Mouse (Mus musculus): ENCODE measurements around the gene Gm10318.

Gm10318 gene

GRCm38 (mm10) chr10:77852559-77852958 lies at the start of gene Gm10318:
Gene Gm10318 (plus strand): TSS chr10:77852859.
- no peak for DNase-seq (ENCODE audit: low read depth)

- no peak for DNase-seq (ENCODE audit: low read depth)
Measured at GRCm38 (mm10) chr10:77804095-77804494, 48.6 kb upstream of the Gm10318 start.

GRCm38 (mm10) chr10:77811743-77812142 lies 40.9 kb upstream of the Gm10318 start, which contains the start of gene Gm9507:
Gene Gm9507 (minus strand): TSS chr10:77811843.
- no peak for DNase-seq (ENCODE audit: low read depth)

- DNase-seq (ENCODE audit: low read depth): no peak
Measured at GRCm38 (mm10) chr10:77814382-77814781, 38.3 kb upstream of the Gm10318 start, which contains the start of gene Gm2696. Gene Gm2696 (plus strand): TSS chr10:77814682.

- DNase-seq (ENCODE audit: low read depth): peak; percentile 20
Measured at GRCm38 (mm10) chr10:77815514-77815913, 37.1 kb upstream of the Gm10318 start.

- DNase-seq (ENCODE audit: low read depth): no peak
Measured at GRCm38 (mm10) chr10:77818523-77818922, 34.1 kb upstream of the Gm10318 start.

- no peak for DNase-seq (ENCODE audit: low read depth)
Measured at GRCm38 (mm10) chr10:77819203-77819602, 33.5 kb upstream of the Gm10318 start.

GRCm38 (mm10) chr10:77826951-77827350 lies 25.7 kb upstream of the Gm10318 start, which contains the start of gene Krtap10-4:
Gene Krtap10-4 (minus strand): TSS chr10:77827095.
- no peak for DNase-seq (ENCODE audit: low read depth)

- DNase-seq (ENCODE audit: low read depth): no peak
Measured at GRCm38 (mm10) chr10:77835647-77836046, 17.0 kb upstream of the Gm10318 start, which contains the start of gene Krtap10-10. Gene Krtap10-10 (plus strand): TSS chr10:77835947.

- no peak for DNase-seq (ENCODE audit: low read depth)
Measured at GRCm38 (mm10) chr10:77839006-77839405, 13.7 kb upstream of the Gm10318 start.

GRCm38 (mm10) chr10:77846503-77846902 lies 6.2 kb upstream of the Gm10318 start, which contains the start of gene Gm36176:
Gene Gm36176 (plus strand): TSS chr10:77846803.
- DNase-seq (ENCODE audit: low read depth): no peak

GRCm38 (mm10) chr10:77846961-77847360 lies 5.7 kb upstream of the Gm10318 start:
- no peak for DNase-seq (ENCODE audit: low read depth)

GRCm38 (mm10) chr10:77847538-77847937 lies 5.1 kb upstream of the Gm10318 start:
- DNase-seq (ENCODE audit: low read depth): no peak

- DNase-seq (ENCODE audit: low read depth): no peak
Measured at GRCm38 (mm10) chr10:77861675-77862074, 9.0 kb downstream of the Gm10318 start, which contains the start of gene Gm3285. Gene Gm3285 (plus strand): TSS chr10:77861975.

GRCm38 (mm10) chr10:77864067-77864761 lies 11.6 kb downstream of the Gm10318 start:
- DNase-seq (ENCODE audit: low read depth): peak; percentile 48

- DNase-seq (ENCODE audit: low read depth): no peak
Measured at GRCm38 (mm10) chr10:77864762-77865143, 12.1 kb downstream of the Gm10318 start.

GRCm38 (mm10) chr10:77867546-77867945 lies 14.9 kb downstream of the Gm10318 start:
- DNase-seq (ENCODE audit: low read depth): no peak

- no peak for DNase-seq (ENCODE audit: low read depth)
Measured at GRCm38 (mm10) chr10:77869651-77870050, 17.0 kb downstream of the Gm10318 start.

- peak; percentile 15 for DNase-seq (ENCODE audit: low read depth)
Measured at GRCm38 (mm10) chr10:77878985-77879384, 26.3 kb downstream of the Gm10318 start.

- DNase-seq (ENCODE audit: low read depth): peak; percentile 34
Measured at GRCm38 (mm10) chr10:77880305-77880704, 27.6 kb downstream of the Gm10318 start.

GRCm38 (mm10) chr10:77882553-77882952 lies 29.9 kb downstream of the Gm10318 start:
- DNase-seq (ENCODE audit: low read depth): no peak

- no peak for DNase-seq (ENCODE audit: low read depth)
Measured at GRCm38 (mm10) chr10:77886007-77886747, 33.5 kb downstream of the Gm10318 start.
